Mouse (Mus musculus): ENCODE measurements around the gene Ly6g5c. TPM values are rescaled to one million over a fixed set of nuclear protein-coding genes. Genes with fewer than 3 reads are reported as not detected.

Ly6g5c gene
- polyA plus RNA-seq (2014; fragmentation: Illumina TruSeq; extraction: RNeasy Lipid Tissue Mini Kit (QIAGEN cat#74804); ENCODE audit: low replicate concordance) = not detected

GRCm38 (mm10) chr17:35108097-35108496 lies at the start of gene Ly6g5c:
TSS of gene Ly6g5c (plus strand) at chr17:35108279.

DNA sequence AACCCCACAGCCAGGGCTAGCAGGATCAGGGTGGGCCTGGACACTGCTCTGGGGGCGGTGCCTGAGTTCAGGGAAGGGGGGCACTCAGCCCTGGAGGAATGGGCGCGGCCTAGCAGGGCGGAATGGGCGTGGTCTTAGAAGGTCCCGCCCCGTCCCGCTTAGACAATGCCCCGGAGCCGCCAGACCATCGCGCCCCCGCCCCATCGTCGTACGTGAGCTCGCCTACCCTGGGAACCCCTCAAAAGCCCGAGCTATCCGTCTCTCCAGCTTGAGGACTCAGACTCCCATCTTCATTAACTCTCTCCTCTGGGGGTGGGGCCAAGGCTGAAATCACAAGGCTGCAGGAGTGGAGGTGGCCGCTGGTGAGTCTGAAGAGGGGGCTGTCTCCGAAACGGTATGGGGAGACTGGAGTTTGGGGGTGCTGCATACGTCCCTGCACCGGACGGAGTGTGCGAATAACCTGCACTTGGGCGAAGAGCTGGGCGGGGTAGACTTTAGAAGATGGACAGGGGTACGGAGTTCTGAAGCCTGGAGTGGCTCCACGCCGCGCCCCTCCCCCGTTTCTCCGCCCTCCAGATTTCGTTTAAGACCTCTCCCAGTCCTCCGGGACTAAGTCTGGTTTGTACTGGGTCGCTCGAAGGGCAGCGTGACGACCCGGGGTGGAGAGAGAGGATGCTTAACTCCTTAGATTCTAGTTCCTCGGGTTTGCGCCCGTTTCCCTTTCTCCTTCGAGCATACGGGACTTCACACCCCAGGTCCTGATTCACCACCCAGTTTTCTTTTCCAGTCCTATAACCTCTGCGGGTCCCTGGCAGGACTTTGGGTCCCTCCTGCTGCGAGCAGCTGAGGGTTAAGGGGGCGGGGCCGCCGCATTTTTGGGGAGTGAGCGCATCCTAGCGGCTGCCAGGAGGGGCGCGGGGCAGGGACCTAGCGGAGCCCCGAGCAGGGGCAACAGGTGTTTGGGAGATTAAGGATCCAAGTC lies 48.9 kb upstream of the Ly6g5c start, which contains the start of gene Ddah2:
TSS of gene Ddah2 (plus strand) at position 125 of the 982 bp plus-strand sequence.

DNA sequence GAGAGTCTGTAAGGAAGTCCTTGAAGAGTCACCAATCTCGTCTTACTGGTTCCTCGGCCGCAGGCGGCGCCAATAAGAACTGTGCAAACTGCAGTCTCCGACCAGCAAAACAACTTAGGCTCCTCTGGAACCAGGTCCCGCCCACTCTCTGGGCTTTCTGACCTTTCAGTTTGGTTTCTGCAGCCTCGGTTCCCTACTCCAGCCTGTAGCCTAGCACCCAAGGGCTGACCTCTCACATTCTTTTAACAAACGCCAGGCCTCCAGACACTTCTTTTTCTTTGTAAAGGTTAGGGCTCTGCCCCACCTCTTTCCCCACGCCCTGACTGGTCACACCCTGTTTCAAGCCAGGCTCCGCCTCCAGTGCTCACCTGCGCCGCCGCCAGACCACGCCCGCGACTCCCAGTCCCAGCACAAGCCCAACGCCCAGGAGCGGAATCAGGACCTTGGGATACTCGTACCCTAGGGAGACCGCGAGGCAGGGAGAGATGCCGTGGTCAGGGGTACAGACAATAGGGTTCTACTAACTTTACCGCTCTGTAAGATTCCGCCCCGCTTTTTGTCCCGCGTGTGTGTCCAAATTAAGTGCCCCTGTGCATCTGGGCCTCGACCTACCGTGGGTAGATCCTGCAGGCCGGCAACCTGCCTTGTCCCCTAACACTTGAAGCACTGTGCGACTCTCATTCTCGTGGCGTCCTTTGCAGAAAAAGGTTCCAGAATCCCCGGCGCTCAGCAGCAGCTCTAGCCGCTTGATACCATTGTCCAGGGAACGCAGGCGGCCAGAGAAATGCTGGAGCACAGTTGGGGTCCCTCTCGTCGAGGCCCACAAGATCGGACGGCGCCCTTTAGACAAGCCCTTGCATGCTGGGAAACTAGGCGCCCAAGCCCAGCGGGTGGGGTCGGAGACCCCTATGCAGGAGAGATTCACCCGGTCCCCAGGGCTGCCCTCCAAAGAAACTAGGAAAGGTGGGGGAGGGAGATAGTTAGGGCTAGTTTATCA lies 42.8 kb upstream of the Ly6g5c start, which contains the start of gene Ly6g6c:
TSS of gene Ly6g6c (plus strand) at position 438 of the 997 bp plus-strand sequence.

GRCm38 (mm10) chr17:35066084-35066483 lies 42.0 kb upstream of the Ly6g5c start, which contains the start of gene Mpig6b:
TSS of gene Mpig6b (minus strand) at chr17:35066184.

DNA sequence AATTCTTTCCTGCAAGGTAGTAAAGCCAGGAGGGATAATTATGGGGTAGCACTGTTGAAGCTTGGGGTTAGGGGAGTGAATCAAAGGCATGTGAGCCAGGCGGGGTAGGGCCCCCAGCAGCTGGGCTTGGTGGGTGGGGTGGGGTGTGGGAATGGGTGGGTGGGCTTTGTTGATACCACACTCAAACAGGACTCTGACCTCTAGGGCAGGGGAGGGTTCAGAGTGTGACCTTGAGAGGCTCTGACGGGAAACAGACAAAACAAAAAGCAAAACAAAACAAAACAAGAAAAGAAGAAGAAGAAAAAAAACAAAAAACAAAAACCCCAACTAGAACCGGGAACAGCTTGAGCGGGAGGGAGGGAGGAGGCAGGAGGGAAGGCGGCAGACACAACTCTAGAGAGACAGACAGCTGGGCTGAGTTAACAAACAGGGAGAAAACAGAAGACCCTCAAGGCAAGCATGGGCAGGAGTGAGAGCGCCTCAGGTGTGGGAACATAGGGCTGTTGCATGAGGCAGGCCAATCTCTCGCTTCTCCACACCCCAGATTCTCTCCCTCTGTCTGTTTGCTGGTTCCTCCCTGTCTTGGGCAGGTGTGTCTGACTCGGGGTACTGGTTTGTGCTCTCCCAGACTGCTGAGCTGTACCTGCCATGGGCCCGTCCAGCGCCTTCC lies 31.4 kb upstream of the Ly6g5c start, which contains the start of gene Ly6g6e:
TSS of gene Ly6g6e (plus strand) at position 396 of the 670 bp plus-strand sequence.

DNA sequence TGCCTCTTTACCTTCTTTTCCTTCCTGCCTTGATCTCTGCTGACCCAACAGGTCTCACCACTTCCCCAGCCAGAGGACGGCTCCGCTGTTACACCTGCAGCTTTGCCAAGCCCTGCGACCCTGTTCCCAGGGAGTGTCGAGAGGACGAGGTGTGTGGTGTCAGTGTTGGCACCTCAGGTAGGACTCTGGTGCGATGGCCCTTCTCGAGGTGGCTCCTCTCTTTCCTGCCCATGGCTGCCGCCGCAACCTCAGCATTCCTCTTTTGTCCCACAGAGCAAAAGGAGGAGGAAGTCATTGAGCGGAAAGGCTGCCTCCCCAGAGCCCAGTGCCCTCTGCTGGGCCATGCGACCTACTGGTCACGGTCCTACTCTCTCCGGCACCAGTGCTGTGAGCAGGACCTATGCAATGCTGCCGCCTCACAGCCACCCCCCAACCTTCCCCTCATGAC lies 30.3 kb upstream of the Ly6g5c start, which contains the start of gene Ly6g6d:
TSS of gene Ly6g6d (minus strand) at position 280 of the 448 bp plus-strand sequence.

DNA sequence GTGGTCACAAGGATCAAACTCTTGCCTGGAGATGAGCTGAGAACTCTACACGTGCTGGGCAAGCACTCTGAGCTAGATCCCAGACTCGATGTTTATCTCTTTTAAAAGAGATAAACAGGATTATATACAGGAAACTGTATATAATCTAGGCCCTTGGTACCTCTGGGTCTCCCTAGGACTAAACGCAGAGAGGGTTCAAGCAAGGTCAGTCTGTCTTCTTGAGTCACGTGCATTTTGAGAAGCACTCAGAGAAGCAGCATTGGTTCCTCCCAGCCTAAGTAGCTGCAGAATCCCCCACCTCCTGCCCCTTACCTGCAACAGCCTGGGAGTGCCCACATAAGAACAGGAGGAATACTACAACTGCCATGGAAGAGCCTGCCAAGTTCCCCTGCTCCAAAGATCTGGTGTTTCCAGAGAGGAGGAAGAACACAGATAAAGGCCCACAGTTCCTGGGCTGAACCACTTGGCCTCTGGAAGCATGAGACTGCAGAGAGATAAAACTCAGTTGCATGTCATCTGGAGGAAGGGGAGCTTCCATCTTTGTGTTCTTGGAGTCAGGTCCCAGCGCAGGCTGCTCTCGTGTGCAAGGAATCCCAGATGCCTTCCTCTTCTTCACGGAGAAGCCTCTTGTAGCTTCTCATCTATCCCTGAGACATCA lies 22.7 kb upstream of the Ly6g5c start, which contains the start of gene Ly6g6f:
TSS of gene Ly6g6f (minus strand) at position 403 of the 658 bp plus-strand sequence.

GRCm38 (mm10) chr17:35088825-35089644 lies 19.0 kb upstream of the Ly6g5c start, which contains the start of gene Abhd16a:
TSS of gene Abhd16a (plus strand) at chr17:35089263.

DNA sequence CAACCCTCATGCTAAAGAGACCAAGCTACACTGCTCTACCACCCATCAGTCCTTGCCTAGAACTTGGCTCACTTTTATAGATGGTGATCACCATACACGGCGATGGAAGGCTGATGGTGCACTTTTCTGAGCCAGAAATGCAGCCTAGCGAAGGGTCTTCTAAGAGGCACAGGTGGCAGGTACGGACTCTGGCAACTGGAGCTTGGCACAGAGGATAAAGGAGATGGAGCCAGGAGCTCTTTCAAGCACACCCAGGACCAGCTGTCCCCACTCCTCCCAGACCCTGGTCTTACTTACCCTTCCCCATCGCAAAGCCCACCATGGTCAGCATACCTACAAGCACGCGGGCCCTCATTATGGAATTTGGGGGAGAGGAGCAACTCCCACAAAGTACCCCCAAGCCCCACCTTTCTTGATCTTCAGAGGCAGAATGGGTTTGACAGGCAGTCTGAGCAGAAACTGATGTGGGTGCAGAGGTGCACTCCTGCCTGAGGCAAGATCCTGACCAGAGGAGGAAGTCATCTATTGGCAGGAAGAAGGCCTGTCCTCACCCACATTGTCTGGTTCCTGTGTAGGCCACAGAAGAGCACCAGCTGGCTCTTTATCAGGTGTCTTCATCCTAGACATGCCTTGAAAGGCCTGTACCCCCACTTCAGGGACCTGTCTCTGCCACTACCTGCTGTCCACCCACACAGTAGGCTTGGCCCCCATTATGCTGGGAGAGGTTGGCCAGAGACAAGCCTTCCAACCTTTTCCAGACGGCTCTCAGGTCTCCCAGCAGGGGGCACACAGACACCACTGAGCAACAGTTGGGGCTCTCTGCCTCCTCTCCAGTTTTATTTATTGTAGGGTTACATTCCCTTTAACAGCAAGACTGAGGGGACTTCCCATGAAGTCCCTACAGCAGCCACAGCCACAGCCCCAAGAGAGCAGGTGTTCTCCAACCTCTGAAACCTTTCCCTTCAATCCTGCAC lies 7.3 kb downstream of the Ly6g5c start, which contains the start of gene Ly6g5b:
TSS of gene Ly6g5b (minus strand) at position 383 of the 974 bp plus-strand sequence.

GRCm38 (mm10) chr17:35121143-35121799 lies 13.2 kb downstream of the Ly6g5c start, which contains the start of gene Gpank1:
TSS of gene Gpank1 (plus strand) at chr17:35121455.

DNA sequence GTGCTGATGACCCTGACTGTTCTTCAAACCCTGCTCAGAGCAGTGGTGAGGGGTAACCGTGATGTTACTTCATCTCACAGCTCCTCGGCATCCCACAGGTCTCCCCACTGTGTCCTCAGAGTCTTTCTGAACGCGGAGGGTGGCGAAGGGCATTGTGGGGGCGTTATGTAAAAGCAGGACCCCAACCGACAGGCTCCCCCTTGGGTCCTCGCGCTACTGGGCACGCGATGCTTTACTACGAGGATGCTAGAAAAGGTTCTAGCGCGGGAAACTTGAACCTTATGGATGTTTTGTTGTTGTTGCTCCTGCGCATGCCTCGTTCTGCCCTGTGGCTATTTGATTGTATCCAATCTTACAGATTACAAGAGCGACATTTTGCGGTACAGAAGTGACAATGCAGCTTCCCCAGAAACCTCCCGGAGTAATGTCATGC lies 13.8 kb downstream of the Ly6g5c start, which contains the start of gene Csnk2b:
TSS of gene Csnk2b (minus strand) at position 183 of the 433 bp plus-strand sequence.

GRCm38 (mm10) chr17:35126206-35126611 lies 18.1 kb downstream of the Ly6g5c start, which contains the start of gene D17H6S53E:
TSS of gene D17H6S53E (plus strand) at chr17:35126373.

DNA sequence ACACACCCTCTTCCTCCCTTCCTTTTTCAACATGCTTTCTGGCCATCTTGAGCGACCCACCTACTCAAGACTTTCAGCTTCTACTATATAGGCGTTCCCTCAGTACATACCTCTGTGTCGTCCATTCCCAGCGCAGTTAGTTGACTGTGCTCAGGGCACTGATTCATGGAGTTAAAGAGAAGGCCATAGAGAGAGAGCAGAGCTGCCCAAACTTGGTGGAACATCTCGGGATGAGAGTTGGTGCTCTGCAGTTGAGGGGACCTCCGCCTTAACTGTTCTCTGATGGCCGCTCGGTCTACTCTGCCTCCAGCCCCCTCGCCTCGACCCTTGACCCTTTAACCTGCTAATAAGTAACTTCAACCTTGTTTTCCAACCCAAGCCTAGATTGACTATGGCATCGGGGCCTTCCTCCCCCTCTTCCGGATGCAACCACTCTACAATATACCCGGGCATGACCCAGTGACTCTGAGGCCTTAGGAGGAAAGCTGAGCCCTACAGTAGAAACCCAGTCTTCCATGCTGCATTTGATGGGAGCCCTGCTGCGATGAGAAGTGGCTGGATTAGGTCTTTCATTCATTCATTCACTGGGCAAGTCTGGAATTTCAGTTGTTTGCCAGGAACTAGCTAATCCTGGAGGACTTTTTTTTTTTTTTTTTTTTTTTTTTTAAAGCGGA lies 23.6 kb downstream of the Ly6g5c start, which contains the start of gene Apom:
TSS of gene Apom (minus strand) at position 551 of the 674 bp plus-strand sequence.

DNA sequence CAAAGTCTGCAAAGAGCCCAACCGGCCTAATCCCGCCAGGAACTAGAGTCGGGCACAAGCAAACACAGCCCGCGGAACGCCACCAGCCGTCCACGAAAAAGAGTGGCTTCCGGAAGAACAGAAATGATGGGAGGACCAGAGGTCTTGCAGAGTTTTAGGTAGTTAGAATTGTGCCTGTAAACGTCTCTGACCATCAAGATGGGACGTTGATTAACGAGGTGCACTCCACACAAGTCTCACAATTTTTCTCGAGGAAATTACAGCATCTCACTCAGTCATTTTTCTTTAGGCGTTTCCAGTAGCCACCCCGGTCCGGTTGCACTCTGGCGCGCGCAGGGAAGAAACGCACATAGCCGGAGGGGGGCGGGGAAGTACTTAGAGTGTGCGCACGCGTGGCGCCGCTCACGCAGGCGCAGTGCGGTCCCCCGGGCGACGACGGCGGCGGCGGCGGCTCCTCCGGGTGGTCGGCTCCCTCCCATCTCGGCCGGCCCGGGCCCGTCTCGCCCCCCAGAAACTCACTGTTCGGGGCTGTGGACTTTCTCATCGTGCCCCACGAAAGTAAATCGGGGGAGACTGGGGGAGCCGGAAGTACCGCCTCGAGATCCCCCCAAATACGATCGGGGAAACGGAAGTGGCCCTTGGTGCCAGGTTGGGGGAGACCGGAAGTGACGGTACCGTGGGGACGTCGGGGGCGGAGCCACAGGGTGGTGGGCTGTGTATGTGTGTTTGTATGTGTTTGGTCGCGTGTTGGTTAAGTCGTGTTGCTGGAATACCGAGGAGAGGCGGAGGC lies 26.9 kb downstream of the Ly6g5c start, which contains the start of gene Bag6:
TSS of gene Bag6 (plus strand) at position 378 of the 790 bp plus-strand sequence.

